Mouse (Mus musculus) midbrain, embryonic 15.5 days (tissue): Measurements from ENCODE around the gene Tmem87b. TPM values are rescaled to one million over a fixed set of nuclear protein-coding genes. Genes with fewer than 3 reads are reported as not detected.

Experiments used
- ATAC-seq: fragments of 200-750 bp; cut with Nextera tagmentation; replicated peaks from 2 replicates; pipeline ENCODE4 v1.8.0; 2017; ENCODE audit warnings: moderate TSS enrichment
- H3K27ac ChIP-seq: fragments of 300-500 bp; sonication (generic); 2 replicates; pipeline ENCODE4 v1.5.1; 2015; ENCODE audit warnings: mild to moderate bottlenecking, inconsistent platforms
- H3K27me3 ChIP-seq: fragments of 300-500 bp; sonication (generic); replicated peaks from 2 replicates; pipeline ENCODE4 v1.6.1; 2015; ENCODE audit warnings: inconsistent platforms
- H3K36me3 ChIP-seq: fragments of 300-500 bp; sonication (generic); replicated peaks from 2 replicates; pipeline ENCODE4 v1.6.1; 2015; ENCODE audit warnings: inconsistent platforms
- H3K4me1 ChIP-seq: fragments of 300-500 bp; sonication (generic); 2 replicates; pipeline ENCODE4 v1.6.1; 2015; ENCODE audit warnings: inconsistent platforms
- H3K4me2 ChIP-seq: fragments of 300-500 bp; sonication (generic); 2 replicates; pipeline ENCODE4 v1.6.1; 2015; ENCODE audit warnings: inconsistent platforms, mild to moderate bottlenecking, moderate library complexity
- H3K4me3 ChIP-seq: fragments of 300-500 bp; sonication (generic); 2 replicates; pipeline ENCODE4 v1.5.1; 2015; ENCODE audit warnings: mild to moderate bottlenecking, inconsistent platforms
- H3K9ac ChIP-seq: fragments of 300-500 bp; sonication (generic); 2 replicates; pipeline ENCODE4 v1.6.1; 2015; ENCODE audit warnings: mild to moderate bottlenecking, inconsistent platforms
- H3K9me3 ChIP-seq: fragments of 300-500 bp; sonication (generic); 2 replicates; pipeline ENCODE4 v1.6.1; 2016; ENCODE audit warnings: inconsistent platforms
- WGBS: fragments of 180-500 bp; shearing (Covaris S2); methylation state at CpG from one replicate; pipeline ENCODE4 v1.1.7; 2015; ENCODE audit warnings: mixed read lengths; 5-methylcytosine and 5-hydroxymethylcytosine counted together
- polyA plus RNA-seq: library from polyadenylated mRNA; unstranded; fragments of >200 nt; fragmentation: Nextera tagmentation; extraction: Ambion mirVana; gene quantifications from 2 replicates; pipeline ENCODE4 v1.2.1, GENCODE M21; 2015

Tmem87b gene
- polyA plus RNA-seq, 1 experiment from 2014 or later: 38.9 TPM

GRCm38 (mm10) chr2:128790875-128791614 is 26.9 kb upstream of the Tmem87b start:
- Histone ChIP-seq H3K4me1 (no peaks in the 10 kb centered on the region), H3K27me3 (no peaks in the 10 kb centered on the region), H3K27ac (no peak overlapping the region), H3K36me3 (no peaks in the 10 kb centered on the region), H3K4me2 (no peak overlapping the region), H3K9ac (no peak overlapping the region), H3K4me3 (no peak overlapping the region), H3K9me3 (no peaks in the 10 kb centered on the region)
- no peak for ATAC-seq
- WGBS: 90% methylated on average over 11 of the region's 11 CpGs

GRCm38 (mm10) chr2:128793958-128794357 is 24.0 kb upstream of the Tmem87b start:
- Histone ChIP-seq H3K27ac (no peak overlapping the region), H3K9me3 (no peaks in the 10 kb centered on the region), H3K4me1 (no peaks in the 10 kb centered on the region), H3K4me3 (no peak overlapping the region), H3K4me2 (no peak overlapping the region), H3K36me3 (no peaks in the 10 kb centered on the region), H3K27me3 (no peaks in the 10 kb centered on the region), H3K9ac (no peak overlapping the region)
- 82% methylated on average over 6 of the region's 6 CpGs for WGBS
- ATAC-seq: no peak

- Histone ChIP-seq H3K27me3 (no peaks in the 10 kb centered on the region), H3K9me3 (no peaks in the 10 kb centered on the region), H3K4me2 (no peak overlapping the region), H3K4me3 (no peak overlapping the region), H3K9ac (no peak overlapping the region), H3K27ac (no peak overlapping the region), H3K4me1 (no peaks in the 10 kb centered on the region), H3K36me3 (no peaks in the 10 kb centered on the region)
- WGBS: 83% methylated on average over 6 of the region's 6 CpGs
- no peak for ATAC-seq
These were observed 21.5 kb upstream of the Tmem87b start for GRCm38 (mm10) chr2:128796463-128796862.

- Histone ChIP-seq H3K4me3 (no peak overlapping the region), H3K9me3 (no peaks in the 10 kb centered on the region), H3K4me2 (no peak overlapping the region), H3K36me3 (no peaks in the 10 kb centered on the region), H3K4me1 (no peaks in the 10 kb centered on the region), H3K27ac (no peak overlapping the region), H3K27me3 (no peaks in the 10 kb centered on the region), H3K9ac (no peak overlapping the region)
- 92% methylated on average over 4 of the region's 4 CpGs for WGBS
- no peak for ATAC-seq
These were observed 14.5 kb upstream of the Tmem87b start for GRCm38 (mm10) chr2:128803441-128803840.

- H3K4me3 ChIP-seq: no peak overlapping the region
- no peaks in the 10 kb centered on the region for H3K4me1 ChIP-seq
- no peaks in the 10 kb centered on the region for H3K9me3 ChIP-seq
- H3K9ac ChIP-seq: no peak overlapping the region
- no peaks in the 10 kb centered on the region for H3K36me3 ChIP-seq
- ATAC-seq: no peak
- WGBS: 80% methylated on average over 4 of the region's 4 CpGs
- H3K27ac ChIP-seq: no peak overlapping the region
- no peak overlapping the region for H3K4me2 ChIP-seq
- no peaks in the 10 kb centered on the region for H3K27me3 ChIP-seq
These were observed 12.6 kb upstream of the Tmem87b start for GRCm38 (mm10) chr2:128805341-128805740.

GRCm38 (mm10) chr2:128806561-128806960 is 11.4 kb upstream of the Tmem87b start:
- no peaks in the 10 kb centered on the region for H3K4me1 ChIP-seq
- H3K9ac ChIP-seq: no peak overlapping the region
- ATAC-seq: no peak
- no peak overlapping the region for H3K4me3 ChIP-seq
- no peaks in the 10 kb centered on the region for H3K36me3 ChIP-seq
- H3K9me3 ChIP-seq: no peaks in the 10 kb centered on the region
- H3K27me3 ChIP-seq: no peaks in the 10 kb centered on the region
- H3K4me2 ChIP-seq: no peak overlapping the region
- WGBS: 75% methylated on average over 8 of the region's 8 CpGs
- H3K27ac ChIP-seq: no peak overlapping the region

GRCm38 (mm10) chr2:128812761-128813160 is 5.2 kb upstream of the Tmem87b start:
- H3K27me3 ChIP-seq: no peaks in the 10 kb centered on the region
- peaks cover 4% of the 10 kb centered on the region for H3K4me1 ChIP-seq
- H3K9me3 ChIP-seq: no peaks in the 10 kb centered on the region
- no peak overlapping the region for H3K27ac ChIP-seq
- no peak overlapping the region for H3K4me3 ChIP-seq
- no peaks in the 10 kb centered on the region for H3K36me3 ChIP-seq
- 19% methylated on average over 2 of the region's 2 CpGs for WGBS
- no peak for ATAC-seq
- no peak overlapping the region for H3K9ac ChIP-seq
- no peak overlapping the region for H3K4me2 ChIP-seq

- H3K9me3 ChIP-seq: no peaks in the 10 kb centered on the region
- H3K4me2 ChIP-seq: no peak overlapping the region
- no peak overlapping the region for H3K4me3 ChIP-seq
- WGBS: 75% methylated on average over 1 of the region's 1 CpGs
- H3K4me1 ChIP-seq: peaks cover 19% of the 10 kb centered on the region
- H3K27me3 ChIP-seq: no peaks in the 10 kb centered on the region
- no peaks in the 10 kb centered on the region for H3K36me3 ChIP-seq
- H3K27ac ChIP-seq: no peak overlapping the region
- no peak for ATAC-seq
- no peak overlapping the region for H3K9ac ChIP-seq
These were observed 1.6 kb upstream of the Tmem87b start for GRCm38 (mm10) chr2:128816311-128816710.

GRCm38 (mm10) chr2:128816916-128817315 is 1.0 kb upstream of the Tmem87b start:
- ATAC-seq: no peak
- Histone ChIP-seq H3K9ac (no peak overlapping the region), H3K27me3 (no peaks in the 10 kb centered on the region), H3K9me3 (no peaks in the 10 kb centered on the region), H3K4me3 (peak overlapping the region; percentile 84), H3K36me3 (no peaks in the 10 kb centered on the region), H3K4me1 (peaks cover 19% of the 10 kb centered on the region), H3K27ac (peak overlapping the region; percentile 93; the same call in 1 of the 2 replicates), H3K4me2 (peak overlapping the region; percentile 79)
- WGBS: 36% methylated on average over 6 of the region's 6 CpGs

- peak overlapping the region; percentile 79 for H3K4me2 ChIP-seq
- peak; percentile 75 for ATAC-seq
- WGBS: 0% methylated on average over 7 of the region's 7 CpGs
These were observed 532 bp upstream of the Tmem87b start for GRCm38 (mm10) chr2:128817387-128817785.

GRCm38 (mm10) chr2:128818956-128819643 is 1.2 kb downstream of the Tmem87b start:
- H3K36me3 ChIP-seq: no peaks in the 10 kb centered on the region

More at GRCm38 (mm10) chr2:128817387-128817785, 532 bp upstream of the Tmem87b start:
- peak overlapping the region; percentile 84 for H3K4me3 ChIP-seq
- H3K27ac ChIP-seq: peak overlapping the region; percentile 93
- H3K9me3 ChIP-seq: no peaks in the 10 kb centered on the region
- no peaks in the 10 kb centered on the region for H3K36me3 ChIP-seq
- no peaks in the 10 kb centered on the region for H3K27me3 ChIP-seq
- peak overlapping the region; percentile 46 for H3K9ac ChIP-seq
- H3K4me1 ChIP-seq: peaks cover 19% of the 10 kb centered on the region

GRCm38 (mm10) chr2:128820631-128821030 is 2.7 kb downstream of the Tmem87b start:
- no peak for ATAC-seq
- H3K27ac ChIP-seq: no peak overlapping the region
- no peaks in the 10 kb centered on the region for H3K9me3 ChIP-seq
- H3K27me3 ChIP-seq: no peaks in the 10 kb centered on the region
- H3K4me1 ChIP-seq: peaks cover 19% of the 10 kb centered on the region
- no peak overlapping the region for H3K9ac ChIP-seq
- 87% methylated on average over 2 of the region's 2 CpGs for WGBS
- H3K36me3 ChIP-seq: no peaks in the 10 kb centered on the region; the same call in 1 of the 2 replicates
- no peak overlapping the region for H3K4me3 ChIP-seq
- no peak overlapping the region for H3K4me2 ChIP-seq

More at GRCm38 (mm10) chr2:128818956-128819643, 1.2 kb downstream of the Tmem87b start:
- peak overlapping the region; percentile 80 for H3K9ac ChIP-seq
- no peaks in the 10 kb centered on the region for H3K9me3 ChIP-seq
- H3K27ac ChIP-seq: peak overlapping the region; percentile 93
- H3K27me3 ChIP-seq: no peaks in the 10 kb centered on the region
- H3K4me3 ChIP-seq: peak overlapping the region; percentile 84
- WGBS: 16% methylated on average over 14 of the region's 14 CpGs
- H3K4me1 ChIP-seq: peaks cover 19% of the 10 kb centered on the region
- ATAC-seq: no peak
- peak overlapping the region; percentile 79 for H3K4me2 ChIP-seq
